Mouse (Mus musculus): ENCODE measurements around the gene Notch4.

GRCm38 (mm10) chr17:34586796-34587422, 22.8 kb downstream of the Notch4 start:
- TF ChIP-seq POLR2A (IDR thresholded peaks at IDR 0.05; ENCODE audit: borderline replicate concordance, control insufficient read depth, low read depth, low read length) (no peak), CTCF (IDR thresholded peaks at IDR 0.05; ENCODE audit: control insufficient read depth, insufficient read depth, low read length) (no peak)

Data from bone marrow, adult 2 months (tissue).